Mouse (Mus musculus) adrenal gland, adult 18-20 months (tissue): ENCODE results near the gene Acot6. TPM values are rescaled to one million over a fixed set of nuclear protein-coding genes. Genes with fewer than 3 reads are reported as not detected.
A peak's percentile ranks its signal among the peaks of the same experiment; 100 is the strongest.
"Not testable (repeated sequence)": the region's sequence is repeated elsewhere in the genome, so short reads cannot be mapped to it uniquely, and the experiment has no call there.

Experiments
- DNase-seq, 2 experiments: peaks; one replicate each; pipeline ENCODE4 v3.0.0; 2021 to 2022; ENCODE audit warnings: low spot score in 2 of 2
- long read RNA-seq, 2 experiments: library from polyadenylated mRNA; stranded (forward); transcript quantifications; one replicate each; pipeline ENCODE4 v2.0.0; 2021
- total RNA-seq, 2 experiments: library from RNA; stranded (reverse); gene quantifications; 1 replicate in 1 of 2; 2 replicates in 1 of 2; pipeline ENCODE4 v1.2.3; 2021

Gene Acot6
- total RNA-seq, result 1 to 10 TPM; 3.4 to 5.4 TPM
- long read RNA-seq, experiment 1, partial matches to known transcripts, result 0 of 1 reads
- long read RNA-seq, experiment 1, other reads (novel, unspliced or antisense), result 0 of 1 reads
- long read RNA-seq, experiment 2, partial matches to known transcripts, result 0 of 2 reads
- long read RNA-seq, experiment 2, other reads (novel, unspliced or antisense), result 1 of 2 reads

DNA sequence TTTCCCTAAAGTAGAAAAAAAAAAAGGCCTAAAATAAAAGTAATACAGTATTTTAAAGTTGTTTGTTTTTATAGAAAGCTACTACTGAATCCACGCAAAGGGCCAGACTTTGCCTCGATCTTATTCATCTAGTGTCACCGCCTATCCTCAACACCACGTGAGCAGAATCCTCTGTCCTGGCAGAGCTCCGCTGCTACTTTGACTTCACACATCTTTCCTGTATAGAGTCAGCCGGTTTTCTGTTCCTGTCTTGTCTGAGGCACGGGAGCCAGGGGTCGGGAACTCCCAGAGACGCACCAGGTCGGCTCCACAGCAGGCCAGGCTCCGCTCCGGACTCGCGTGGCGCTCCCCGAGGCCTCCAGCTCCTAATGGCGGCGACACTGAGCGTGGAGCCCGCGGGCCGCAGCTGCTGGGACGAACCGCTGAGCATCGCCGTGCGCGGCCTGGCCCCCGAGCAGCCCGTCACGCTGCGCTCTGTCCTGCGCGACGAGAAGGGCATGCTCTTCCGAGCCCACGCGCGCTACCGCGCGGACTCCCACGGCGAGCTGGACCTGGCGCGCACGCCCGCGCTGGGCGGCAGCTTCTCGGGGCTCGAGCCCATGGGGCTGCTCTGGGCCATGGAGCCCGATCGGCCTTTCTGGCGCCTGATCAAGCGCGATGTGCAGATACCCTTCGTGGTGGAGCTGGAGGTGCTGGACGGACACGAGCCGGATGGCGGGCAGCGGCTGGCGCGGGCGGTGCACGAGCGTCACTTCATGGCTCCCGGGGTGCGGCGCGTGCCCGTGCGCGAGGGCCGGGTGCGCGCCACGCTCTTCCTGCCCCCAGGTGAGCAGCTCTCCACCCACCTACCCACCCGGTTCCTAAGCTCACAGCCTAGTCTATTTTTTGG is at the start of gene Acot6:
Gene Acot6 (plus strand): TSS at position 51 of the 889 bp plus-strand sequence.
- peak; percentile 43 to 53 for DNase-seq

DNA sequence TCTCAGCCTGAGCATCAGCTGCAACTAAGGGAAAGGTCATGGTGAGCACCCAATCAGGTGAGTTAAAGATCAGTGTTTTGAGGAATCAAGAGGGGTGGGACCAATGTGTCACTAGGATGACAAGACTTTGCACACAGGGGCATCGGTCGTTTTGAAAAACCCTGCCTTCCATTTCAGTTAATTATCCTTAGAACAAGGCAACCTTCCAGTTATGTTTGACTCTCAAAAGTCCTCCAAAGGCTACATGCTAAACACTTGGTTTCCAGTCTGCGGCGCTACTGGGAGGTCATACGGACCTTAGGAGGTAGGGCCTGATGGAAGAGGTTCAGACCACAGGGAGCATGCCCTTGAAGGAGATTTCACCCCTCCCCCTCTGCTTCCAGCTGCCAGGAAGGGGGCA is 49.7 kb upstream of the Acot6 start:
- DNase-seq, result not testable (repeated sequence)

GRCm38 (mm10) chr12:84051937-84052474 is 48.4 kb upstream of the Acot6 start, which contains the start of gene Acot3:
Gene Acot3 (plus strand): TSS chr12:84052144.
- DNase-seq, result no peak

DNA sequence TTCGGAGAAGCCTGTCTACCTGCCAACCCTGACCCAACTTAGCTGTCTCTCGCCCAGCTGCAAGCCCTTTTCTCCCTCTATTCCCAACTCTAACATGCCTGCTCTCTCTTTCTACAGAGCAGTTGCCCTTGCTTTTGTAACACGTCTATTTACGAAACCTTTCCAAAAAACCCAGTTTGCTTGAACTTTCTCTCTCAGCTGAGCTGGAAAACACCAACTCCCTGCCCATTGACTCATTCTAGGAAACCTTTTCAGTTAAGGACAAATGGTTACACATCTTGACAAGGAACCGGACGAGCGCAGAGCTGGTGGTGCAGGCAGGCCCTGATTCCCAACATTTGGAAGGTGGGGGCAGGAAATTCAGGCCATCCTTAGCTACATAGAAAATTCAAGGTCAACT is 47.8 kb upstream of the Acot6 start:
- no peak for DNase-seq

DNA sequence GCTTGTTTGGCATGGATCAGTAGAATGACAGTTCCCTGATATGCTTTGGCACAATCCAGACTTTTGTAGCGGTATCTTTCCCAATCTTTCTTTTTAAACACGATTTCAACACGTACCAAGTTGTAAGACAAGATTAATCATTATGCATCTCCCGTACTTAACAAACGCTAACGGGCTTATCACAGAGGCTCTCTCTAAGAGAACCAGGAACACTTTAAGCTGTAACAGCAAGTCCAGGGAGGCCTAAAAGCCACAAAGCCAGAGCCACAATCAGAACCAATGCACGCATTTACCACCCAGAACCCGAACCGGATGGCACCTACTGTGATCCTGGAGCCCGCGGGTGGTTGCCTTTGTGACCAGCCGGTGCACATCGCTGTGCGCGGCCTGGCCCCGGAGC is 47.3 kb upstream of the Acot6 start:
- DNase-seq, result no peak

GRCm38 (mm10) chr12:84053679-84054391 is 46.6 kb upstream of the Acot6 start:
- DNase-seq, result no peak

GRCm38 (mm10) chr12:84060946-84061345 is 39.5 kb upstream of the Acot6 start:
- no peak for DNase-seq

DNA sequence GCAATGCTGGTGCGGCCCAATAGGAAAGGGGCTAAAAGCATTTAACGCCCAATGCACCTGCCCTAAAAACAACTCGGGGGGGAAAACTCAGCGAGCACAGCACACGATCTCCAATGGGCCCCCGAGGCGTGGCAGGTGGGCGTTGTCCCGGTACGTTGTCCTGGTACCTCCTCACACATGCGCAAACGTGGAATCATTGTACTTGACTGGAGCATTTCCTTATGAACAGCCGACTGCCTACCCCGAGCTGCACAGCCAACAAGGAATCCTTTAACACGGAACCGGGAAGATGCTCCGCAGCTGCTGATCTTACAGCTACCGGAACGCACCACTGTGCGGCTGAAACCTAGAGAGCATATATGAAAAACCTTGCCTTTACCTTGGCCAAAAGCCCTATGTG is 38.1 kb upstream of the Acot6 start:
- DNase-seq, result no peak

DNA sequence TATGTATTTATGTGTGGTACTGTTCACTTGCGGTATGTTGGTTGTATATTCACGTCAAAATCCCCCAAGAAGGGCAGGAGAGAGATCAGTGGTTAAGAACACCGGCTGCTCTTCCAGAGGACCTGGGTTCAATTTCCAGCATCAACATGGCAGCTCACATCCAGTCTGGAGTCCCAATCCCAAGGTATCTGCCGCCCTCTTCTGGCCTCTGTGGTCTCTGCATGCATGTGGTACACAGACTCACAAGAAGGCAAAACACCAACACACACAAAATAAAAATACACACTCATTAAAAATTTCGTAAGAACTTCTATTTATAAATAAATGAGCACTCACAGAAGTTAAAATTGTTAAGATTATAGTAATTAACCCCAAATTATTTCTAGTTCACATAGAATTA is 37.2 kb upstream of the Acot6 start:
- DNase-seq, result no peak

GRCm38 (mm10) chr12:84063833-84064232 is 36.6 kb upstream of the Acot6 start:
- no peak for DNase-seq

DNA sequence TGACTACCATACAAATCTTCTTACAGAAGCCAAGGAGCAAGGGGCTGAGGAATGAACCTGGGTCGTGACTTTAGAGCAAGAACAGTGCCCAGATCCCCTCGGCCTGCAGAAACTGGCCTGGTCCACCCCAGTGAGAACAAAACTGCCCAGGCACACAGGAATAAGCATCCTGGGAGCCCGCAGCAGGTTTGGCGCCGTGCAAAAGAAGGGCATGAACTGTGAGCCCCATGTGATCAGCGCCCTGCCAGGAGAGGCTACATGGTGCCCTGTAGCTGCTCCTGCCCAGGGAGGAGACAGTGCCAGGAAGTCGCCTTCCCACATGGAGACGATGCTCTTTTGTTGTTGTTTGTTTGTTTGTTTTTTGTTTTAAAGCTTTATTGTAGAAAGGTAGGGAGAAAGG is 35.8 kb upstream of the Acot6 start:
- no peak for DNase-seq

- no peak for DNase-seq
Measured at GRCm38 (mm10) chr12:84067752-84068151, 32.7 kb upstream of the Acot6 start.

DNA sequence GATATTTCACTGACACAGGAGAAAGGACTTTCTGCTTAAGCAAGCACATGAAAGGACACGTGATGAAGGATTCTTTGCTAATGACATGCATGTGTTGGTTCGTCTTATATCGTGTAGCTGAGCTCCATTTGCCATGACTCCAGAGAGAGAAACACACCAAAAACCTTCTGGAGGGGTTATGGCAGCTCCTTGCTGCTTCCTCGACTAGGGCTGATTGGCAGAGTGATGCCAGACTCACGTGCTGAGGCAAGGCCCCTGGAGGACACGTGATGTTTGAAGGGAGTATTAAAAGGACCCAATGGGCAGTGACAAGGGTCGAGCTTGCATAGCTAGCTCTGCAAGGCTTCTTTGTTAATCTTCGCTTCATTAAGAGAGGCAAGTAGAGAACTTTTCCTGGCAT is 32.2 kb upstream of the Acot6 start:
- DNase-seq, result no peak

DNA sequence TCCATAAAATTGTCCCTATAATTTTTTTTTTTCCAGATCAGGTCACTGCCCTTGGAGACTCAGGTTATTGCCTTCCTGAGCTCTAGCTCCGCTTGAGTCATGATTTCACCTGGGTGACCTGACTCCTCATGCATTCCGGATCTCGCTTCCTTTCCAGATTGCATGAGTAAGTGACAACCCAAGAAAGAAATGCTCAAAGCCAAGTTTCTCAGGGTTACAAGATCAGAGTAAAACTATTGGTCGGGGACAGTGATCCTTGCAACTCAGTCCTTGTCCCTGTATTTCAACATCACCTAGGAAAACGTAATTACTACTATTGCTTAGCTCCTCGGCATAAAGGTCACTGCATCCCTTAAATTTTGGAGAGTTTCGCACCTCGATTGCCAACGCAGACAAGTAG is 31.5 kb upstream of the Acot6 start, which contains the start of gene Acot5:
Gene Acot5 (plus strand): TSS at position 340 of the 400 bp plus-strand sequence.
- no peak for DNase-seq

- DNase-seq, result peak; percentile 17 to 27
Measured at GRCm38 (mm10) chr12:84069582-84069981, 30.9 kb upstream of the Acot6 start.

- DNase-seq, result no peak
Measured at GRCm38 (mm10) chr12:84071696-84072095, 28.8 kb upstream of the Acot6 start.

DNA sequence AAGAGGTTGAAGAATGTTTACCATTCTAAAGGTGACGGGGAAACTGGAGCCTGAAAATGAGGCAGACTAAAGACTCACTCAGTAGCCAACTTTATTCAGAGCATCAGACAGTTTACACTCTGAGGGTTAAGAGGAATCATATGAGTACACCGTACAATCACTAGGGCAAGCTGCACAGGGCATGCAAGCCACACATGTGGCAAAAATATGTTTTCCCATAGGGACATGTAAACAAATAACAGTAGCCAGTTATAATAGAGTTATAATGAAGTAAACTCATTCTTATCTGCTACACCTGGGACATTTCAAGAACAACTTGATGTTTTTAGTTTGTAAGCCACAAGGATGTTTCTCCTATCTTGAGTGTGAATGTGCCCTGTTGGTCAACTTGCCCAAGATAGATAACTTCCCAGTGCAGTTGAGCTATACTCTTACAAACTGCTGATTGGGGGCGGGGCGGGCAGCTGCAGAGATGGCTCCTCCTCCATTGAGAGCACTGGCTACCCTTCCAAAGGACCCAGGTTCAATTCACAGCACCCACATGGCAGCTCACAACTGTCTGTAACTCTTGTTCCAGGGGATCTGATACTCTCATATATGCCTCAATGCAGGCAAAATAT is 23.0 kb upstream of the Acot6 start:
- no peak for DNase-seq

DNA sequence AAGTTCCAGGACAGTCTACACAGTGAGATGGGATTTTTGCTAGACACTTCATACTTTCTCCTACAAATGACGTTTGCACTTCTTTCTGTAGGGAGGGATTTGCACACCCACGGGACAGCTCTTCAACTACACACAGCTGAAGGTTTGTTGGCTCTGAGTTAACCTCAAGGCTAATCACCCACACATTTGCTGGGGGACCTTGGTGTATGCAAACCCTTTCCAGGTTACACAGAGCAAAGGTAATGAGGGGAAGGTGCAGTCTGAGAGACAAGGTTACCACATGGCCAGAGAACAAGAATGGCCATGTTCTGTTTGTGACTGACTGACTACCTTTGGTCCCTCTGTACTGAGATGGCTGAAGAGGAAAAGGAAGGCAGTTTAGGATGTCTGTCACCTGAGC is 16.6 kb upstream of the Acot6 start:
- no peak for DNase-seq

- DNase-seq, result no peak
Measured at GRCm38 (mm10) chr12:84084581-84084980, 15.9 kb upstream of the Acot6 start.

- not testable (repeated sequence) for DNase-seq
Measured at GRCm38 (mm10) chr12:84094666-84095065, 5.8 kb upstream of the Acot6 start.

- DNase-seq, result no peak
Measured at GRCm38 (mm10) chr12:84099605-84100004, 849 bp upstream of the Acot6 start.
